In genomic region chr7:121469435-121469834, GRCm38 (mm10) we compare ENCODE assay signal across 10 mouse cellular contexts.
DNase-seq lines count a peak whose midpoint lies in the region; ATAC-seq and TF ChIP-seq lines count a peak whose summit lies in the region.
"Had no signal": no experiment of that assay in that cellular context is flagged by ENCODE, and none has a peak within 500 bp of the region (broad histone marks: within the 10 kb centered on the region; RNA-seq: fewer than 3 reads in every experiment).

No protein-coding gene starts in this region.

- no peak overlapping the region for H3K4me2 ChIP-seq in kidney, embryonic 16.5 days (replicated peaks; ENCODE audit: low read depth, low read length)
- H3K4me2 ChIP-seq: midbrain, embryonic 11.5 days had no signal

- no peak overlapping the region for H3K9ac ChIP-seq in kidney, embryonic 16.5 days (replicated peaks; ENCODE audit: low read length)

- H3K27ac ChIP-seq in bone marrow macrophage, adult 2 months (ENCODE audit: insufficient read depth, low read depth, low read length): peak overlapping the region; percentile 57
- H3K27ac ChIP-seq in kidney, embryonic 16.5 days (ENCODE audit: low read length): peak overlapping the region; percentile 64; the same call in 1 of the 2 replicates

- no peaks in the 10 kb centered on the region for H3K36me3 ChIP-seq in kidney, embryonic 16.5 days (ENCODE audit: insufficient read depth, low read length)

- H3K4me1 ChIP-seq in bone marrow macrophage, adult 2 months (ENCODE audit: control insufficient read depth, insufficient read depth, low read length): peaks cover 19% of the 10 kb centered on the region
- 0 out of 2 replicates have a peak, but pooled peaks cover 5% of the 10 kb centered on the region for H3K4me1 ChIP-seq in kidney, embryonic 16.5 days (ENCODE audit: insufficient read depth, low read length)

- DNase-seq in gastrocnemius, postnatal 10 days: peak; percentile 7
- no peak for DNase-seq in gastrocnemius, adult 8-10 months (ENCODE audit: low spot score in 2 of 2)
- peak; percentile 60 to 68 for DNase-seq in lung, postnatal 4 days
- DNase-seq in cerebellum, postnatal 4 days (ENCODE audit: low spot score in 2 of 2): no peak
- no peak for DNase-seq in right cerebral cortex, postnatal 25 days
- no peak for DNase-seq in layer of hippocampus, postnatal 10 days (ENCODE audit: low spot score in 2 of 2)
- DNase-seq: adrenal gland, postnatal 25 days had no signal

- ATAC-seq in kidney, embryonic 16.5 days (ENCODE audit: low FRiP score, low TSS enrichment): peak; percentile 61; the same call in 1 of the 2 replicates

- H3K27me3 ChIP-seq in kidney, embryonic 16.5 days (ENCODE audit: insufficient read depth, low read length): no peaks in the 10 kb centered on the region

- no peaks in the 10 kb centered on the region for H3K9me3 ChIP-seq in kidney, embryonic 16.5 days (ENCODE audit: low read length)

- TF ChIP-seq POLR2A in bone marrow macrophage, adult 2 months (IDR thresholded peaks at IDR 0.05; ENCODE audit: borderline replicate concordance, low read depth, low read length): no peak

- H3K4me3 ChIP-seq in bone marrow macrophage, adult 2 months (ENCODE audit: insufficient read depth, low read length): no peak overlapping the region
- no peak overlapping the region for H3K4me3 ChIP-seq in kidney, embryonic 16.5 days (ENCODE audit: low read length)

- no peak for TF ChIP-seq CTCF in bone marrow macrophage, adult 2 months (IDR thresholded peaks at IDR 0.05; ENCODE audit: low read depth, low read length)

- 38% methylated on average over 3 of the region's 3 CpGs for WGBS in kidney, embryonic 16.5 days

Comparison
In these comparisons a context has a peak if more than half of its experiments do, and no peak if none do; other contexts are left out.
1. DNase-seq: peak in gastrocnemius, postnatal 10 days (single experiment) and lung, postnatal 4 days (2 of 2); none in gastrocnemius, adult 8-10 months (0 of 2), cerebellum, postnatal 4 days (0 of 2), right cerebral cortex, postnatal 25 days (single experiment) and layer of hippocampus, postnatal 10 days (0 of 2).